Mouse (Mus musculus) intestine, postnatal 0 days (tissue): ENCODE results near the gene Tmem50b. TPM values are rescaled to one million over a fixed set of nuclear protein-coding genes. Genes with fewer than 3 reads are reported as not detected.
A peak's percentile ranks its signal among the peaks of the same experiment; 100 is the strongest.

Source experiments
- ATAC-seq: fragments of 200-750 bp; cut with Nextera tagmentation; 2 replicates; pipeline ENCODE4 v1.8.0; 2017; ENCODE audit warnings: mild to moderate bottlenecking, moderate TSS enrichment, moderate library complexity
- H3K27ac ChIP-seq: fragments of 300-500 bp; sonication (generic); 2 replicates; pipeline ENCODE4 v1.5.1; 2014; ENCODE audit warnings: mild to moderate bottlenecking, low read depth, low read length, moderate library complexity
- H3K27me3 ChIP-seq: fragments of 300-500 bp; sonication (generic); replicated peaks from 2 replicates; pipeline ENCODE4 v1.6.1; 2014; ENCODE audit warnings: low read length, mixed read lengths; ENCODE audit not compliant: control insufficient read depth, insufficient read depth
- H3K36me3 ChIP-seq: fragments of 300-500 bp; sonication (generic); 2 replicates; pipeline ENCODE4 v1.6.1; 2014; ENCODE audit warnings: mild to moderate bottlenecking, moderate library complexity; ENCODE audit not compliant: control insufficient read depth, insufficient read depth
- H3K4me1 ChIP-seq: fragments of 300-500 bp; sonication (generic); replicated peaks from 2 replicates; pipeline ENCODE4 v1.6.1; 2014; ENCODE audit warnings: antibody characterized with exemption, low read length, mixed read lengths; ENCODE audit not compliant: control insufficient read depth, insufficient read depth
- H3K4me2 ChIP-seq: fragments of 300-500 bp; sonication (generic); replicated peaks from 2 replicates; pipeline ENCODE4 v1.6.1; 2014; ENCODE audit warnings: low read depth, mild to moderate bottlenecking, moderate library complexity
- H3K4me3 ChIP-seq: fragments of 300-500 bp; sonication (generic); 2 replicates; pipeline ENCODE4 v1.5.1; 2014; ENCODE audit warnings: low read depth, low read length
- H3K9ac ChIP-seq: fragments of 300-500 bp; sonication (generic); 2 replicates; pipeline ENCODE4 v1.6.1; 2014; ENCODE audit warnings: mild to moderate bottlenecking, low read depth, low read length
- H3K9me3 ChIP-seq: fragments of 300-500 bp; sonication (generic); 2 replicates; pipeline ENCODE4 v1.6.1; 2016; ENCODE audit warnings: mixed run types; ENCODE audit not compliant: control insufficient read depth
- CTCF ChIP-seq: sonication (generic); IDR thresholded peaks from 2 replicates; pipeline ENCODE4 v1.5.1; 2016; ENCODE audit warnings: low read depth, mild to moderate bottlenecking, control low read depth, antibody characterized with exemption, moderate library complexity
- WGBS: fragments of 180-500 bp; shearing (Covaris S2); extraction: QIAGEN DNeasy Blood & Tissue Kit; methylation state at CpG from one replicate; pipeline ENCODE4 v1.1.7; 2014; 5-methylcytosine and 5-hydroxymethylcytosine counted together
- polyA plus RNA-seq: library from polyadenylated mRNA; unstranded; fragments of >200 nt; fragmentation: Nextera tagmentation; extraction: Ambion mirVana; gene quantifications from 2 replicates; pipeline ENCODE4 v1.2.1, GENCODE M21; 2015

The Tmem50b gene
- polyA plus RNA-seq, 1 experiment from 2014 or later: 24.9 TPM

DNA sequence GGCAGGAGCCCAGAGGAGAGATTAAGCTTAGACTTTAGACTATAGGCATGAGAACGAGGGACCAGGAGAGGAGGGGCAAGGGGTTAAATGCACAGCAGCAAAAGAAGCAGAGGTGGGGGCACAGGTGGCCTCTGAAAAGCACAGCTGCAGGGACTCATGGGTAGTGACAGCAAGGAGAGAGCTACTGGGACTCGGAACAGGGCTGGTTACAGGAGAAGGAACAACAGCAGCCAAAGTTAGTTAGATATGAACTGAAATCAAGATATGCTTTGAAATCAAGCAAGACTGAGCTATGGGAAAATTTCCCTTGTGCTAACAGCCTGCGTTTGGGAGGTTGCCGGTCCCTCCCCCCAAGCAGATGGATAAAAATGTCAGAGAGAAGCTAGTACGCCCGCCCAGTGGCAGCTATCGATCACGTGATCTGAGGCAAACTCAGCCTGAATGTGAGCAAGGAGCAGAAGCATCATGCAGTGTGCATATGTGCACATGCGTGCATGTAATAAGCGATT is 56.0 kb downstream of the Tmem50b start:
- no peak for TF ChIP-seq CTCF
- no peaks in the 10 kb centered on the region for H3K9me3 ChIP-seq
- no peaks in the 10 kb centered on the region for H3K27me3 ChIP-seq
- H3K27ac ChIP-seq: no peak overlapping the region
- peak overlapping the region; percentile 28 for H3K4me2 ChIP-seq
- no peak overlapping the region for H3K4me3 ChIP-seq
- 28% methylated on average over 10 of the region's 10 CpGs for WGBS
- H3K9ac ChIP-seq: no peak overlapping the region
- H3K36me3 ChIP-seq: no peaks in the 10 kb centered on the region
- peak; percentile 55 for ATAC-seq
- H3K4me1 ChIP-seq: peaks cover 10% of the 10 kb centered on the region

DNA sequence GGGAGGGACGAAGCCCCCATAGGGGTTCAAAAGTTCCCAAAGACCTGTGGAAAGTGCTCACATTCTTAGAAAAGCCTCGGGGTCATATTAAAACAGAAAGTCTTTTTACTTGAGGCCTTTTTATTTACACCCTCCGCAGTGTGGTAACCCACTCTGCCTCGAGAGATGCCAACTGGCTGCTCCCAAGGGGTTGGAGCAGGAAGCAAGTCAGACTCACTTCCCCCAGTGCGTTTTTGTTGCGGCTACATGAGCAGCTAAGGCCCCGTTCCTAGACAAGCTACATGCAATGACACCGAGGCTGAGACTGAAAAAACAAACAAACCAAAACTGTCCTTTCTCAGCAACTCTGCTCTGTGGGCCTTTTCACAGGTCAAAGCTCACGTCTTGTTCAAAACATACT is 59.1 kb downstream of the Tmem50b start:
- H3K4me2 ChIP-seq: no peak overlapping the region
- H3K27me3 ChIP-seq: no peaks in the 10 kb centered on the region
- no peak for ATAC-seq
- H3K9ac ChIP-seq: no peak overlapping the region
- H3K9me3 ChIP-seq: no peaks in the 10 kb centered on the region
- H3K27ac ChIP-seq: no peak overlapping the region
- no peak for TF ChIP-seq CTCF
- H3K4me1 ChIP-seq: peaks cover 3% of the 10 kb centered on the region; the same call in 1 of the 2 replicates
- no peaks in the 10 kb centered on the region for H3K36me3 ChIP-seq
- 63% methylated on average over 9 of the region's 9 CpGs for WGBS
- H3K4me3 ChIP-seq: no peak overlapping the region

DNA sequence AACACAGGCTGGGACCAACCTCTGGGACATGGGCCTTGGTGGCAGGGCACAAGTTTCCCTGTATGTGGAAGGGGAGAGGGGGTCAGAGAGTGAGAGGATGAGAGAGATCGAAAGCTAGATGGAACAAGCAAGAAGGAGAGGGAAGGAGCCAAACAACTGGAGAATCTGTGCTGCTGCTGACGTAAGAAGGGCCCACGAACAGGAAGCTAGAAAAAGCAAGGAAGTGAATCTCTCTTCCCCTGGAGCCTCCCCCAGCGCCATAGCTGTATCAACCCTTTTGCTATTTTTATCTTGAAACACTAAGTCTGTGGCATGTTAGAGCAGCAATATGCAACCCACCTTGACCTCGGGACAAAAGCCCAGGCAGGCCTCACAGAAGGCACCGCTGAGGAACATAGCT is 59.5 kb downstream of the Tmem50b start:
- no peak overlapping the region for H3K27ac ChIP-seq
- no peak for ATAC-seq
- 71% methylated on average over 6 of the region's 6 CpGs for WGBS
- H3K9me3 ChIP-seq: no peaks in the 10 kb centered on the region
- peaks cover 3% of the 10 kb centered on the region; the same call in 1 of the 2 replicates for H3K4me1 ChIP-seq
- no peak overlapping the region for H3K4me3 ChIP-seq
- no peak overlapping the region for H3K4me2 ChIP-seq
- no peaks in the 10 kb centered on the region for H3K36me3 ChIP-seq
- H3K27me3 ChIP-seq: no peaks in the 10 kb centered on the region
- H3K9ac ChIP-seq: no peak overlapping the region
- no peak for TF ChIP-seq CTCF

DNA sequence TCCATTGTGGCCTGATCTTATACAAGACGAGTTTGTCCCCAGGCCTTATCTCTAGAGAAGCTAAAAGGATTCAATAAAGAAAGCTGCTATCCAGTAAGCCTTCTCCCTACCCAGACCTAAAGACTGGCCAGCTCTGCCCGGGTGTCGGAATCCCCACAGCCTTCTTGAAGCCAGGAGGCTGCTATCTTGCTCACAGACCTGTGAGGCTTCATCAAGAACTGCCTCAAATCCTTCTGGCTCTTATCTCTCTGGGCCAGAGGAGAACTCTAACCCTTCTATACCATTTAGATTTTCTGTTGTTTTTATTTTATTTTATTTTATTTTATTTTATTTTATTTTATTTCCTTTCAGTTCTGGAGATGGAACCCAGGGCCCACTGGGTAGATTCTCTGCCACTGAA is 60.5 kb downstream of the Tmem50b start:
- Histone ChIP-seq H3K27ac (no peak overlapping the region), H3K4me1 (peaks cover 7% of the 10 kb centered on the region; the same call in 1 of the 2 replicates), H3K4me2 (no peak overlapping the region), H3K9me3 (no peaks in the 10 kb centered on the region), H3K36me3 (no peaks in the 10 kb centered on the region), H3K27me3 (no peaks in the 10 kb centered on the region), H3K4me3 (no peak overlapping the region), H3K9ac (no peak overlapping the region)
- WGBS: 74% methylated on average over 3 of the region's 3 CpGs
- ATAC-seq: no peak
- TF ChIP-seq CTCF: no peak

DNA sequence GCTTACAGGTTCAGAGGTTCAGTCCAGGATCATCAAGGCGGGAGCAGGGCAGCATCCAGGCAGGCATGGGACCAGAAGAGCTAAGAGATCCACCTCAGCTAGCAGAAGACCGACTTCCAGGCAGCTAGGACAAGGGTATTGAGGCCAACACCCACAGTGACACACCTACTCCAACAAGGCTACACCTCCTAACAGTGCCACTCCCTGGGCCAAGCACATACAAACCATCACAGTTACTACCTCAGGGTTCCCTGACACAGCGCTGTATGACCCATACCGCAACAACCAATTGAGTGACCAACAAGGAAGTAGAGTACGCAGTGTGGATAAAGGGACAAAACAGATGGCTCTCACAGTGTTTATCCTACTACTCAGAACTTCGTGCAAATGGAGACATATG is 61.2 kb downstream of the Tmem50b start:
- TF ChIP-seq CTCF: no peak
- Histone ChIP-seq H3K9ac (no peak overlapping the region), H3K4me1 (peaks cover 6% of the 10 kb centered on the region; the same call in 1 of the 2 replicates), H3K4me2 (no peak overlapping the region), H3K9me3 (no peaks in the 10 kb centered on the region), H3K27ac (no peak overlapping the region), H3K4me3 (no peak overlapping the region), H3K27me3 (no peaks in the 10 kb centered on the region), H3K36me3 (no peaks in the 10 kb centered on the region)
- ATAC-seq: peak; percentile 34
- 64% methylated on average over 6 of the region's 6 CpGs for WGBS

DNA sequence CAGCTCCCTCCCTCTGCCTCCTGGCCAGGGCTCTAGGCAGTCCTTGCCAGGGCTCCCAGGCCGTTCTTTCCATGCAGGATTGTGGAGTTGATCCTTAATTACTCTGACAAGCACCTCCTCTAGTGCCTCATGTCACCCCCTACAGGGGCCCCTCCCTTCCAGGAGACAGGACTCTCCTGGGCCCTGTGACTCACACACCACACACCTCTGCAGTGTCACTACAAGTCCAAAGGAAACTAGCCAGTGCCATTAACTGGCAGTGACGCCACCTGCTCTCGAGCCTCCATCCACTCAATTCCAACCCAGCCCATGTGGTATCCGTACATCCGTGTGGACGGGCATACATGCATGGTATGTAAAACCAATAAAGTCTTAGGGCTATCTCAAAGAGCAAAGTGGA is 62.7 kb downstream of the Tmem50b start:
- ATAC-seq: peak; percentile 80
- H3K4me3 ChIP-seq: no peak overlapping the region
- no peaks in the 10 kb centered on the region for H3K9me3 ChIP-seq
- TF ChIP-seq CTCF: no peak
- H3K27me3 ChIP-seq: no peaks in the 10 kb centered on the region
- no peak overlapping the region for H3K9ac ChIP-seq
- 54% methylated on average over 6 of the region's 6 CpGs for WGBS
- H3K27ac ChIP-seq: no peak overlapping the region
- H3K4me1 ChIP-seq: peaks cover 5% of the 10 kb centered on the region; the same call in 1 of the 2 replicates
- no peak overlapping the region for H3K4me2 ChIP-seq
- H3K36me3 ChIP-seq: no peaks in the 10 kb centered on the region

DNA sequence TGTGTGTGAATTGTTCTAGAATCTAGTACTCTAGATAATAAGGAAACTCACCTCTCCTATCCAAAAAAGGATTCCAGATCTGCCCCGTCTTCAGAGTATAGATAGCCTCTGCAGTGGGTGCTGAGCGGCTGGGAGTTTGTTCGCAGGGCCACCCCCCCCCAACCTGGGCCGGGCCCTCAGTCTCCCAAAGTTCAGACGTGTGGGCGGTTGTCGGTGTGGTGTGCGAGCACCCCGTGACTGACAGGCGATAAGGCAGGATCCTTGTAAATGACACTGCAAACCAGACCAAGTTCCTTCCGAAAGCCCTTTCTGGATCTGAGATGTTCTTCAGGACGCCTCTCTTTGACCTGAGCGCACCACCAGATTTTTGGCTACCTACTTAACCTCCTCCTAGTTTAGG is 63.1 kb downstream of the Tmem50b start:
- ATAC-seq: peak; percentile 94
- H3K27ac ChIP-seq: no peak overlapping the region
- WGBS: 55% methylated on average over 13 of the region's 13 CpGs
- H3K4me3 ChIP-seq: no peak overlapping the region
- H3K4me2 ChIP-seq: no peak overlapping the region
- H3K27me3 ChIP-seq: no peaks in the 10 kb centered on the region
- no peaks in the 10 kb centered on the region for H3K9me3 ChIP-seq
- TF ChIP-seq CTCF: no peak
- H3K9ac ChIP-seq: no peak overlapping the region
- no peaks in the 10 kb centered on the region for H3K36me3 ChIP-seq
- H3K4me1 ChIP-seq: peaks cover 5% of the 10 kb centered on the region; the same call in 1 of the 2 replicates
